Mouse (Mus musculus) megakaryocyte, adult 5-6 weeks (primary cell): ENCODE measurements around the gene Gucd1. TPM values are rescaled to one million over a fixed set of nuclear protein-coding genes. Genes with fewer than 3 reads are reported as not detected.

Source experiments
- ATAC-seq: 2 replicates; pipeline ENCODE4 v1.8.0; 2016; ENCODE audit warnings: mild to moderate bottlenecking, inconsistent platforms; ENCODE audit not compliant: poor library complexity, severe bottlenecking
- total RNA-seq, 2 experiments: library from RNA; stranded (forward) in 1 of 2; stranded (reverse) in 1 of 2; fragments of 153-499, 151-499 nt in 1 of 2; fragments of 221-1000, 200-1000 nt in 1 of 2; gene quantifications; 2 replicates each; pipeline versions ENCODE4 v1.2.3 to v1.2.4; 2015 to 2017

Gene Gucd1
- total RNA-seq, 2 experiments from 2014 or later = 22.1 to 33.4 TPM

GRCm38 (mm10) chr10:75301195-75301806 lies 216.5 kb downstream of the Gucd1 start:
- 0 out of 2 replicates have a peak, but pooled peaks have one; percentile 9 for ATAC-seq

Other genes starting within 250 kb of the Gucd1 start
- gene Adora2a, start 201.1 kb downstream of the Gucd1 start, total RNA-seq (2015) = 3.3 TPM in 2 replicates
- gene Adora2a, start 201.1 kb downstream of the Gucd1 start, total RNA-seq (2017) = 2.6 and 3.0 TPM in 2 replicates
- gene Upb1, start 116.9 kb downstream of the Gucd1 start, total RNA-seq (2015) = 14.7 and 18.1 TPM in 2 replicates
- gene Upb1, start 116.9 kb downstream of the Gucd1 start, total RNA-seq (2017) = 31.7 and 33.3 TPM in 2 replicates
- 31.1 and 31.9 TPM in 2 replicates for gene Snrpd3, start 421 bp downstream of the Gucd1 start, total RNA-seq (2015)
- gene Snrpd3, start 421 bp downstream of the Gucd1 start, total RNA-seq (2017) = 39.2 and 42.4 TPM in 2 replicates
- 0.58 and 0.71 TPM in 2 replicates for gene Lrrc75b, start 42.4 kb upstream of the Gucd1 start, total RNA-seq (2015)
- 0.22 and 0.57 TPM in 2 replicates for gene Lrrc75b, start 42.4 kb upstream of the Gucd1 start, total RNA-seq (2017)
- gene Ggt1, start 43.6 kb upstream of the Gucd1 start, total RNA-seq (2015) = 3.2 TPM in 2 replicates
- 4.9 and 10.0 TPM in 2 replicates for gene Ggt1, start 43.6 kb upstream of the Gucd1 start, total RNA-seq (2017)
- 2.0 and 2.8 TPM in 2 replicates for gene Ggt5, start 71.4 kb upstream of the Gucd1 start, total RNA-seq (2015)
- gene Ggt5, start 71.4 kb upstream of the Gucd1 start, total RNA-seq (2017) = 2.7 and 16.8 TPM in 2 replicates
- 0.16 and 0.48 TPM in 2 replicates for gene Susd2, start 126.0 kb upstream of the Gucd1 start, total RNA-seq (2015)
- 0.33 and 0.49 TPM in 2 replicates for gene Susd2, start 126.0 kb upstream of the Gucd1 start, total RNA-seq (2017)
- 23.7 and 24.0 TPM in 2 replicates for gene Cabin1, start 246.4 kb upstream of the Gucd1 start, total RNA-seq (2015)
- gene Cabin1, start 246.4 kb upstream of the Gucd1 start, total RNA-seq (2017) = 19.4 and 20.7 TPM in 2 replicates